Mouse (Mus musculus) central nervous system, embryonic 18 days (tissue): Measurements from ENCODE around the gene Efcab10. TPM values are rescaled to one million over a fixed set of nuclear protein-coding genes. Genes with fewer than 3 reads are reported as not detected.

Experiments
- polyA plus RNA-seq: library from polyadenylated mRNA; depleted of rRNA; stranded (reverse); fragments of >200 nt; gene quantifications from 2 replicates; pipeline ENCODE4 v1.2.3, GENCODE M21; 2012; rRNA removed

The Efcab10 gene
- polyA plus RNA-seq = 1.6 and 2.6 TPM in 2 replicates

GRCm38 (mm10) chr12:33394804-33395623, at the start of gene Efcab10:
TSS of gene Efcab10 (plus strand) at chr12:33394854.

GRCm38 (mm10) chr12:33429387-33430160, 34.9 kb downstream of the Efcab10 start, which contains the start of gene Twistnb:
TSS of gene Twistnb (plus strand) at chr12:33429635.

Other genes with a start within 250 kb of the Efcab10 start
- gene Atxn7l1, start 247.2 kb upstream of the Efcab10 start, polyA plus RNA-seq = 27.7 and 28.0 TPM in 2 replicates
- 10.0 and 10.9 TPM in 2 replicates for gene Twistnb, start 34.8 kb downstream of the Efcab10 start, polyA plus RNA-seq